Mouse (Mus musculus) stomach, embryonic 16.5 days (tissue): ENCODE results near the gene Aldh1l1. TPM values are rescaled to one million over a fixed set of nuclear protein-coding genes. Genes with fewer than 3 reads are reported as not detected.

ENCODE experiments used
- ATAC-seq: fragments of 200-750 bp; cut with Nextera tagmentation; 2 replicates; pipeline ENCODE4 v1.8.0; 2017; ENCODE audit warnings: moderate number of reproducible peaks, moderate TSS enrichment; ENCODE audit not compliant: insufficient read depth, low FRiP score
- H3K27ac ChIP-seq: fragments of 300-500 bp; sonication (generic); 2 replicates; pipeline ENCODE4 v1.5.1; 2014; ENCODE audit warnings: low read length
- H3K27me3 ChIP-seq: fragments of 300-500 bp; sonication (generic); 2 replicates; pipeline ENCODE4 v1.6.1; 2014; ENCODE audit warnings: low read length, control low read depth, mixed read lengths; ENCODE audit not compliant: control insufficient read depth, insufficient read depth
- H3K36me3 ChIP-seq: fragments of 300-500 bp; sonication (generic); 2 replicates; pipeline ENCODE4 v1.6.1; 2014; ENCODE audit warnings: low read length; ENCODE audit not compliant: control insufficient read depth, insufficient read depth
- H3K4me1 ChIP-seq: fragments of 300-500 bp; sonication (generic); 2 replicates; pipeline ENCODE4 v1.6.1; 2014; ENCODE audit warnings: low read length, control low read depth, mixed read lengths; ENCODE audit not compliant: control insufficient read depth, insufficient read depth
- H3K4me2 ChIP-seq: fragments of 300-500 bp; sonication (generic); 2 replicates; pipeline ENCODE4 v1.6.1; 2014; ENCODE audit warnings: low read depth, low read length, mixed read lengths
- H3K4me3 ChIP-seq: fragments of 300-500 bp; sonication (generic); replicated peaks from 2 replicates; pipeline ENCODE4 v1.5.1; 2014; ENCODE audit warnings: mild to moderate bottlenecking, low read length
- H3K9ac ChIP-seq: fragments of 300-500 bp; sonication (generic); 2 replicates; pipeline ENCODE4 v1.6.1; 2014; ENCODE audit warnings: low read length
- H3K9me3 ChIP-seq: fragments of 300-500 bp; sonication (generic); replicated peaks from 2 replicates; pipeline ENCODE4 v1.6.1; 2016; ENCODE audit warnings: low read length, control low read depth; ENCODE audit not compliant: control insufficient read depth
- WGBS: fragments of 180-500 bp; shearing (Covaris S2); extraction: QIAGEN DNeasy Blood & Tissue Kit; methylation state at CpG from one replicate; pipeline ENCODE4 v1.1.7; 2014; 5-methylcytosine and 5-hydroxymethylcytosine counted together
- polyA plus RNA-seq: library from polyadenylated mRNA; unstranded; fragments of >200 nt; fragmentation: Nextera tagmentation; extraction: Ambion mirVana; gene quantifications from 2 replicates; pipeline ENCODE4 v1.2.1, GENCODE M21; 2015

Gene Aldh1l1
- polyA plus RNA-seq, 1 experiment from 2014 or later: 13.1 TPM

- no peak for ATAC-seq
- no peaks in the 10 kb centered on the region for H3K9me3 ChIP-seq
- no peak overlapping the region for H3K4me2 ChIP-seq
- H3K4me1 ChIP-seq: no peaks in the 10 kb centered on the region
- H3K27me3 ChIP-seq: 0 out of 2 replicates have a peak, but pooled peaks cover 3% of the 10 kb centered on the region
- no peaks in the 10 kb centered on the region for H3K36me3 ChIP-seq
- H3K9ac ChIP-seq: no peak overlapping the region
- H3K27ac ChIP-seq: no peak overlapping the region
- H3K4me3 ChIP-seq: no peak overlapping the region
- 60% methylated on average over 3 of the region's 3 CpGs for WGBS
Observed at GRCm38 (mm10) chr6:90546274-90546673, 60.0 kb downstream of the Aldh1l1 start.

GRCm38 (mm10) chr6:90547041-90547440 lies 60.8 kb downstream of the Aldh1l1 start:
- WGBS: 65% methylated on average over 3 of the region's 3 CpGs
- no peak for ATAC-seq

GRCm38 (mm10) chr6:90550161-90550912 lies 64.1 kb downstream of the Aldh1l1 start:
- peak overlapping the region; percentile 28; the same call in 1 of the 2 replicates for H3K27ac ChIP-seq
- H3K9ac ChIP-seq: peak overlapping the region; percentile 62
- WGBS: 12% methylated on average over 25 of the region's 25 CpGs

More at GRCm38 (mm10) chr6:90547041-90547440, 60.8 kb downstream of the Aldh1l1 start:
- Histone ChIP-seq H3K9ac (no peak overlapping the region), H3K9me3 (no peaks in the 10 kb centered on the region), H3K27me3 (0 out of 2 replicates have a peak, but pooled peaks cover 3% of the 10 kb centered on the region), H3K4me2 (no peak overlapping the region), H3K36me3 (no peaks in the 10 kb centered on the region), H3K4me3 (no peak overlapping the region), H3K4me1 (no peaks in the 10 kb centered on the region), H3K27ac (no peak overlapping the region)

GRCm38 (mm10) chr6:90551251-90551650 lies 65.0 kb downstream of the Aldh1l1 start:
- Histone ChIP-seq H3K9me3 (no peaks in the 10 kb centered on the region), H3K27ac (no peak overlapping the region), H3K9ac (no peak overlapping the region; the same call in 1 of the 2 replicates), H3K4me2 (peak overlapping the region; percentile 56), H3K4me1 (no peaks in the 10 kb centered on the region), H3K27me3 (no peaks in the 10 kb centered on the region), H3K36me3 (no peaks in the 10 kb centered on the region), H3K4me3 (peak overlapping the region; percentile 42)
- ATAC-seq: no peak

More at GRCm38 (mm10) chr6:90550161-90550912, 64.1 kb downstream of the Aldh1l1 start:
- Histone ChIP-seq H3K27me3 (no peaks in the 10 kb centered on the region), H3K36me3 (no peaks in the 10 kb centered on the region), H3K4me3 (peak overlapping the region; percentile 42), H3K4me2 (peak overlapping the region; percentile 56), H3K4me1 (no peaks in the 10 kb centered on the region), H3K9me3 (no peaks in the 10 kb centered on the region)
- peak; percentile 94 for ATAC-seq

GRCm38 (mm10) chr6:90553197-90553596 lies 67.0 kb downstream of the Aldh1l1 start:
- no peak for ATAC-seq
- H3K27me3 ChIP-seq: no peaks in the 10 kb centered on the region
- no peak overlapping the region for H3K4me3 ChIP-seq
- no peaks in the 10 kb centered on the region for H3K9me3 ChIP-seq
- no peak overlapping the region for H3K4me2 ChIP-seq
- H3K4me1 ChIP-seq: no peaks in the 10 kb centered on the region
- H3K27ac ChIP-seq: no peak overlapping the region
- H3K9ac ChIP-seq: no peak overlapping the region
- no peaks in the 10 kb centered on the region for H3K36me3 ChIP-seq

GRCm38 (mm10) chr6:90553682-90554081 lies 67.5 kb downstream of the Aldh1l1 start:
- Histone ChIP-seq H3K4me2 (no peak overlapping the region), H3K4me3 (no peak overlapping the region), H3K27ac (no peak overlapping the region), H3K9me3 (no peaks in the 10 kb centered on the region), H3K36me3 (no peaks in the 10 kb centered on the region), H3K4me1 (no peaks in the 10 kb centered on the region), H3K9ac (no peak overlapping the region), H3K27me3 (no peaks in the 10 kb centered on the region)
- WGBS: 84% methylated on average over 5 of the region's 5 CpGs
- ATAC-seq: no peak

GRCm38 (mm10) chr6:90556534-90557058 lies 70.4 kb downstream of the Aldh1l1 start:
- WGBS: 41% methylated on average over 2 of the region's 2 CpGs
- no peak overlapping the region for H3K4me3 ChIP-seq
- no peak for ATAC-seq
- no peak overlapping the region for H3K9ac ChIP-seq
- no peak overlapping the region for H3K27ac ChIP-seq
- no peaks in the 10 kb centered on the region for H3K4me1 ChIP-seq
- H3K27me3 ChIP-seq: no peaks in the 10 kb centered on the region
- no peak overlapping the region for H3K4me2 ChIP-seq
- no peaks in the 10 kb centered on the region for H3K9me3 ChIP-seq
- H3K36me3 ChIP-seq: no peaks in the 10 kb centered on the region

- Histone ChIP-seq H3K9ac (no peak overlapping the region), H3K36me3 (no peaks in the 10 kb centered on the region), H3K27ac (no peak overlapping the region), H3K27me3 (no peaks in the 10 kb centered on the region), H3K4me3 (no peak overlapping the region), H3K4me2 (no peak overlapping the region), H3K9me3 (no peaks in the 10 kb centered on the region), H3K4me1 (no peaks in the 10 kb centered on the region)
- no peak for ATAC-seq
- WGBS: 84% methylated on average over 7 of the region's 7 CpGs
Observed at GRCm38 (mm10) chr6:90557077-90557476, 70.8 kb downstream of the Aldh1l1 start.

- no peaks in the 10 kb centered on the region for H3K4me1 ChIP-seq
- no peak overlapping the region for H3K9ac ChIP-seq
- ATAC-seq: no peak
- H3K4me3 ChIP-seq: no peak overlapping the region
- H3K27ac ChIP-seq: no peak overlapping the region
- 65% methylated on average over 6 of the region's 6 CpGs for WGBS
- H3K27me3 ChIP-seq: no peaks in the 10 kb centered on the region
- no peaks in the 10 kb centered on the region for H3K9me3 ChIP-seq
- H3K4me2 ChIP-seq: no peak overlapping the region
- no peaks in the 10 kb centered on the region for H3K36me3 ChIP-seq
Observed at GRCm38 (mm10) chr6:90557829-90558693, 71.8 kb downstream of the Aldh1l1 start.
